Mouse (Mus musculus) bone marrow macrophage, adult 2 months (primary cell): ENCODE data around the gene Tceal7. TPM values are rescaled to one million over a fixed set of nuclear protein-coding genes. Genes with fewer than 3 reads are reported as not detected.
"Not testable (repeated sequence)": the region's sequence is repeated elsewhere in the genome, so short reads cannot be mapped to it uniquely, and the experiment has no call there.

ENCODE experiments used
- H3K27ac ChIP-seq: 2 replicates; pipeline ENCODE4 v1.5.1; 2012; ENCODE audit warnings: low read depth, low read length; ENCODE audit not compliant: insufficient read depth
- H3K4me1 ChIP-seq: 2 replicates; pipeline ENCODE4 v1.6.1; 2012; ENCODE audit warnings: low read length; ENCODE audit not compliant: control insufficient read depth, insufficient read depth
- H3K4me3 ChIP-seq: 2 replicates; pipeline ENCODE4 v1.5.1; 2012; ENCODE audit warnings: mild to moderate bottlenecking, low read length, moderate library complexity; ENCODE audit not compliant: insufficient read depth
- CTCF ChIP-seq: IDR thresholded peaks from 2 replicates; pipeline ENCODE4 v1.5.1; 2012; ENCODE audit warnings: low read depth, mild to moderate bottlenecking, low read length, moderate library complexity
- POLR2A ChIP-seq: IDR thresholded peaks from 2 replicates; pipeline ENCODE4 v1.6.1; 2012; ENCODE audit warnings: mild to moderate bottlenecking, low read depth, low read length, borderline replicate concordance
- polyA plus RNA-seq: library from polyadenylated mRNA; stranded (reverse); fragments of >200 nt; gene quantifications from 2 replicates; pipeline ENCODE4 v1.2.4, GENCODE M21; 2012; ENCODE audit not compliant: missing spikeins, insufficient read depth, insufficient read length

The Tceal7 gene
- not detected in 2 replicates for polyA plus RNA-seq

GRCm38 (mm10) chrX:136214729-136215677, at the start of gene Tceal7, which contains the start of gene Bex1:
Gene Tceal7, plus strand, starts transcription at chrX:136214779.
Gene Bex1, minus strand, starts transcription at chrX:136215513.
- not testable (repeated sequence) for H3K27ac ChIP-seq, H3K4me1 ChIP-seq, H3K4me3 ChIP-seq

- H3K4me1 ChIP-seq, result no peaks in the 10 kb centered on the region
- peak overlapping the region; percentile 5; the same call in 1 of the 2 replicates for H3K4me3 ChIP-seq
- TF ChIP-seq POLR2A, result no peak
- no peak for TF ChIP-seq CTCF
- H3K27ac ChIP-seq, result no peak overlapping the region
Measured at GRCm38 (mm10) chrX:136170625-136171024, 44.0 kb upstream of the Tceal7 start.

- no peak for TF ChIP-seq POLR2A
- no peak for TF ChIP-seq CTCF
- peak overlapping the region; percentile 86 for H3K4me3 ChIP-seq
- no peaks in the 10 kb centered on the region for H3K4me1 ChIP-seq
- peak overlapping the region; percentile 75 for H3K27ac ChIP-seq
Measured at GRCm38 (mm10) chrX:136171189-136172117, 43.1 kb upstream of the Tceal7 start.

GRCm38 (mm10) chrX:136172118-136172551, 42.4 kb upstream of the Tceal7 start, which contains the start of gene Tceal8:
Gene Tceal8, minus strand, starts transcription at chrX:136172342.
- TF ChIP-seq CTCF, result no peak
- TF ChIP-seq POLR2A, result no peak
- Histone ChIP-seq H3K4me3 (peak within 1 kb of the TSS; percentile 86), H3K27ac (peak within 1 kb of the TSS; percentile 75), H3K4me1 (no peaks in the 10 kb centered on the region)

- H3K4me1 ChIP-seq, result no peaks in the 10 kb centered on the region
- TF ChIP-seq CTCF (no peak), POLR2A (no peak)
- H3K27ac ChIP-seq, result no peak overlapping the region
- no peak overlapping the region for H3K4me3 ChIP-seq
Measured at GRCm38 (mm10) chrX:136172786-136173185, 41.8 kb upstream of the Tceal7 start.

- H3K4me1 ChIP-seq, result no peaks in the 10 kb centered on the region; the same call in 1 of the 2 replicates
- H3K27ac ChIP-seq, result no peak overlapping the region
- TF ChIP-seq POLR2A (no peak), CTCF (no peak)
- no peak overlapping the region for H3K4me3 ChIP-seq
Measured at GRCm38 (mm10) chrX:136180897-136181553, 33.6 kb upstream of the Tceal7 start.

GRCm38 (mm10) chrX:136183107-136183506, 31.5 kb upstream of the Tceal7 start:
- Histone ChIP-seq H3K4me1 (no peaks in the 10 kb centered on the region), H3K27ac (no peak overlapping the region), H3K4me3 (no peak overlapping the region)
- TF ChIP-seq POLR2A, result no peak
- TF ChIP-seq CTCF, result no peak

GRCm38 (mm10) chrX:136195193-136195944, 19.2 kb upstream of the Tceal7 start:
- TF ChIP-seq CTCF, result no peak
- no peak for TF ChIP-seq POLR2A
- Histone ChIP-seq H3K4me1 (no peaks in the 10 kb centered on the region), H3K4me3 (no peak overlapping the region), H3K27ac (no peak overlapping the region)
